Mouse (Mus musculus): ENCODE results near the gene Esyt3. TPM values are rescaled to one million over a fixed set of nuclear protein-coding genes. Genes with fewer than 3 reads are reported as not detected.

Esyt3 gene
- total RNA-seq (2022) = 1 to 10 TPM; 1.2 to 3.0 (median 2.3) TPM

DNA sequence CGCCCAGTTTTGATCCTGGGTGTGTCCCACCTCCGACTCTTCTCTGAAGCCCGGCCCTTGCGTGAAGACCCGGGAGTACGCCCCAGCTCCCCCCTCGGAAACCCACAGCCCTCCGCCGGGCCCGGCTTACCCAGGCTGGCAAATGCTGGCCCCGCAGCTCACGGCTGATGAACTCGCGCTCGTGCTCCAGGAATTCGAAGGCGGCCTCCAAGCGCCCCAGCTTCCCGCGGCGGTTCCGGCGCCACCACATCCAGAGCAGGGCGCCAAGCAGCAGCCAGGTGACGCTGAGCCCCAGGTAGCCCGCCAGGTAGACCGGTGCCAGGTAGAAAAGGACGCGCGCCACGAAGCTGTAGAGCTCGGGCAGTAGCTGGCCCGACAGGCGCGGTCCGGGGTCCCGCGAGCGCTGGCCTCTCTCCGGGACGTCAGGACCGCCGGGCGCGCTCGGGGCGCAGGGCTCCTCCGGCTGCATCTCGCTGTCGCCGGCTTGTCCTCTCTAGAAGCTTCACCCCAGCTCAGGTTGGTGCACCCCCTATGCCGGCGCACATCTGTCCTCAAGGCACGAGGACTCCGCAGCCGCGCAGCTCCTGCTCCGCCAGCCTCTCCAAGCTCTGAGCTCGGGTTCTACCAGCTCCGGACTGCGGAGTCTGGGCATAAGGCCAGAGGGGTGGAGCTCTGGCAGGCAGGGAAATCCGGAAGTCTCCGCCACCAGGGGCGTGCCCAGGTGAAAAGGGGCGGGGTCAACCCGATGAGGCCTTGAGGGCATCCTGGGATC is at the start of gene Esyt3:
TSS of gene Esyt3 (minus strand) at position 637 of the 772 bp plus-strand sequence.
- no peak for DNase-seq (ENCODE audit: low spot score in 2 of 2)

DNA sequence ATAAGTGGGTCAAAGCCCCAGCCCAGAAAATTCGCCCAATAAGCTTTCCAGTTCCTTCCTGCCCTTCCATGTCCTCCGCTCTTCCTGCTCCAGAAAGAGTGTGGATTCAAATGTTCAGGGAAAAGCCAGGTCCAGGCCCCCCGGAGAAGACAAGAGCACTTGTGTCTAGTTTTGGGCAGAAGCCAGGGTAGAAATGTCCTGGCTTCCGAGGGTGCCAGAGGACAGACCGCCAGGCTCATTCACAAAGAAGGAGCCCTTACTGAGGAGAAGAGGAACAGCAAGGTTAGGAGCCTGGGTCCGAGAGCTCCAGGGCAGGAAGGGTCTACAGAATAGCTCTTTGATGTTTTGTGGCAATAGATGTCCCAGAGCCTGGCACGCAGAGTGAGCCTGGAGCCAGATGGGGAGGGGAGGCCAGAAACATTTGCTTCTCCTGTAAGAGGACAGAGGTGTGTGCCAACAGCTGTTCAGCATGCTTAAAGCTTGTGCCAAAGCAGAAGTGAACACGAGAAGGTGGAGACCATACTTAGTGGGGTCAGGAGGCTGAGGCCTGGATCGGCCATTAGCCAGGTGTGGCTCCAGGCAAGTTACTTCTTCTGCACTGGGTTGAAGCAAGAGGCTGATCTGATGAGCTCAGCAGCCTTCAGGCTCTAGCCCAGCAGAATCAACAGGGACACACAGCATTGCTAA is 43.1 kb upstream of the Esyt3 start:
- DNase-seq (ENCODE audit: low spot score in 2 of 2) = peak in 1 of 2 experiments; percentile 60

DNA sequence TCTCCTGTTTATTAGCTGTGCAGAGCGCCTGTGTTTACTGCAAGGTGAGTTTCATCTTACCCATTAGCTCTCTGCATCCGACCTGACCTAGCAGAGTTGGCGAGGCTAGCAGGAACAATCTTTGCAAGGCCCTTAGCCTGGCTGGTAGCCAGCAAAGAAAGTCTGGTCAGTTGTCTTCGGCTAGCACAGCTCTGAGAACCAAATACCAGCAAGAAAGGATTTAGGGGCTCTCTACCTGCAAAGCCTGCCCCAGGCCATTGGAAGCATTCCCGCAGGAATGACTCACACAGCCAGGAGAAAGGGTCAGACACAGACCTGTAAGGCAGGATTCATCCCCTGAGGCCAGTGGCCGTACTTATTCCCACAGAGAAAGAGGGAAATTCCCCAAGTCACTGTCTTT is 42.4 kb upstream of the Esyt3 start:
- DNase-seq (ENCODE audit: low spot score in 2 of 2) = no peak

DNA sequence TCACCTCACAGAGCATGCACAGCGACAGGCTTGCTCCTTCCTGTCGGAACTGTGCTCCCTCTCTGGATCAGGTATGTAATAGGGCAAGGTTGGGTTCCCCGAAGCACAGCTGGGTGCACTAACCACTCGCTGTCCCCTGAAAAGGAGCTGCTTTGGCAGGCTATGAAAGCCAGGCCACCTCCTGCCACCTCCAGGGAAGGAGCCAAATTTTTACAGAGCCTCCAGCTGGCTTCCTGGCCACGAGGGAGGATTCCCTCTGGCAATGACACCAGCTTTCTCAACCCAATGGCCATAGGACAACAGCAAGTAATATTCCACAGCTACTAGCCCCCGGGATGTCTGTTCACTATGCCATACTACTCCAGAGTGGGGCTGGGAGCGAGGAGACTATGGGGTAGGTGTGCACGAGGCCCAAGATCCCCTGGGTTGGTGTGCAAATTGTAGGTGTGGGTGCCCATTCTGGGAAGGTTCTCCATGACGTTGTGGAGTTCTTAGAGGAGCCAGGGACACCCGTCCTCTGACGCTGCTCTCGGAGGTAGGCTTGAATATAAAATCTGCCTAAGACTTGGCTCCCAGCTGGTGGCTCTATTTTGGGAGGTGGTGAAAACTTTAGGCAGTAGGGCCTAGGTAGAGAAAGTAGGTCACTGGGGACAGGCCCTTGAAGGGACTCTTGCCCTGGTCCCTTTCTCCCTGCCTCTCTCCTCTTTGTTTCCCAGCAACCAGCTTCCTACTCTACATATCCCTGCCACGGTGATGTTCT is 38.9 kb upstream of the Esyt3 start:
- DNase-seq (ENCODE audit: low spot score in 2 of 2) = no peak

GRCm38 (mm10) chr9:99394366-99394765 is 36.0 kb upstream of the Esyt3 start:
- DNase-seq (ENCODE audit: low spot score in 2 of 2) = no peak

- DNase-seq (ENCODE audit: low spot score in 2 of 2) = no peak
Observed at GRCm38 (mm10) chr9:99393146-99393545, 34.8 kb upstream of the Esyt3 start.

DNA sequence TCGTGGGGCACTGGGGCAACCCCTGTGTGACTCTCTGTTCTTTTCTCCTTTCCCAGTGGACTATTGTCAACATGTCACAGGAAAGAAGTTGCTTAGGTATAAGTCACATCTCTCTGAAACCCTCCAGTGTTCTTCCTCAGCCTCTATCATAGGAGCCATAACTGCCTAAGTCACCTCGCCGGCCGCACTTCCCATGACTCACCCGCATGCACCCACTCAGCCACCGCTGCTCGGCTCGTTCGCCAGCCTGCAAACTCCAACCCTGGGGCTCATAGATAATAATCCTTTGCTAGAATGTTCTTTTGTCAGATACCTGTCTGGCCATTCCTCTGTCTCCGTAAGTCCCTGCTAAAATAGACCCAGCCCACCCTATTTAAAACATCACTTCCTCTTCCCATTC is 33.2 kb upstream of the Esyt3 start:
- DNase-seq (ENCODE audit: low spot score in 2 of 2) = no peak

GRCm38 (mm10) chr9:99390716-99391115 is 32.4 kb upstream of the Esyt3 start:
- no peak for DNase-seq (ENCODE audit: low spot score in 2 of 2)

GRCm38 (mm10) chr9:99390201-99390600 is 31.8 kb upstream of the Esyt3 start:
- no peak for DNase-seq (ENCODE audit: low spot score in 2 of 2)

DNA sequence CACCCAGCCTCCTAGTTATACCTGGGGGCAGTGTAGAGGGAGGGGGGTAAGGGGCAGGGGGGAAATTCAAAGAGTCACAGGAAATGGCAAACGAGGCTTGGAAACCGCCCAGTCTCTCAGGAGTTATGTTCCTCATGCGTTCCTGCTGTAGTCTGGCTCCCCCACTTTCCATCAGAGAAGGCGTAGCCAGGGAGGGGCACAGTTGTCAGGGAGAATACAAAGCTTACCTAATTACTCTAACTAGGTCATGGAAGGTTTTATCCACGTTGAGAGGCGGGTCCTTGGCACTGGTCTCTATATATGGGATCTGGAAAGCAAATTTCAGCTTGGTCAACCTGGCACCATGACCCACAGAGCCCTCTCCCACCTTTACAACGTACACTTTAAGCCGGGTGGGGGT is 31.1 kb upstream of the Esyt3 start:
- no peak for DNase-seq (ENCODE audit: low spot score in 2 of 2)

- no peak for DNase-seq (ENCODE audit: low spot score in 2 of 2)
Observed at GRCm38 (mm10) chr9:99388856-99389255, 30.5 kb upstream of the Esyt3 start.

GRCm38 (mm10) chr9:99388078-99388477 is 29.7 kb upstream of the Esyt3 start:
- DNase-seq (ENCODE audit: low spot score in 2 of 2) = no peak

GRCm38 (mm10) chr9:99382556-99382955 is 24.2 kb upstream of the Esyt3 start:
- no peak for DNase-seq (ENCODE audit: low spot score in 2 of 2)

GRCm38 (mm10) chr9:99379194-99379593 is 20.8 kb upstream of the Esyt3 start:
- no peak for DNase-seq (ENCODE audit: low spot score in 2 of 2)

DNA sequence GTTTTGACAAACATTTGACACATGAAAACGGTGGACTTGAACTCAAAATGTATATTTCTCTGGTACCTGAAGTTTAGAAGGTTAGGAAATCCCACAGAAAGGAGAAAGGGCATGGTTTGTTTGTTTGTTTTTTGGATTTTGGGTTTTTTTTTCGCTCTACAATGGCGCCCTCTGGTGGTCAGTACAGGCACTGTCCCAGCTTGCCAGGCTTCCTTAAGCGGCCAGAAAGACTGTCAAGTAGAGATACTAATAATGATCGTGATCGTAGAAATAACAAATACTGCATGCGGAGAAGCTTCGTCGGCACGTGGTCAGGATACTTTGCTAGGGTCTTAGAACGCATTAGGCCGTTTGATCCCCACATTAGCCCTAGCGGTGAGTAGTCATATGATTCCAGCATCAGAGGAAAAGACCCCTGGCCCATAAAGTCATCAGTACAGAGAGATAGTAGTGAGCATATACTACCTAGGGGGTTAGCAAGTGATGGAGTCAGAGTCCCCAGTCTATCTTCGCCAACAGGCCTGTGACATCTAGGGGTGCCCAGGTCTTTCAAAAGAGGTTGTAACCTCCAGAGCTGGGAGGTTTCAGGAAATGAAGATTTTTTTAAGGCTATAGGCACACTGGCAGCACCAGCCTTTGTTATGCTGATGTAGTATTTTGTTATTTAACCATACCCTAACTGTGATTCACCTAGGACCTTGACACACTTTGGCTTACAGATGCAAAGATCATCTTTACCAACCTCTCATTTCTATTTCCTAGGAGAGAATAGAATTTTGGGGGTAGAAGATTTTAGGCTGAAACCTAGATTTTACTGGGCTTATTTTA is 18.4 kb upstream of the Esyt3 start:
- peak in 1 of 2 experiments; percentile 66 for DNase-seq (ENCODE audit: low spot score in 2 of 2)

GRCm38 (mm10) chr9:99368431-99368830 is 10.1 kb upstream of the Esyt3 start:
- DNase-seq (ENCODE audit: low spot score in 2 of 2) = no peak

GRCm38 (mm10) chr9:99365906-99366305 is 7.5 kb upstream of the Esyt3 start:
- DNase-seq (ENCODE audit: low spot score in 2 of 2) = no peak

- DNase-seq (ENCODE audit: low spot score in 2 of 2) = no peak
Observed at GRCm38 (mm10) chr9:99363076-99363475, 4.7 kb upstream of the Esyt3 start.

DNA sequence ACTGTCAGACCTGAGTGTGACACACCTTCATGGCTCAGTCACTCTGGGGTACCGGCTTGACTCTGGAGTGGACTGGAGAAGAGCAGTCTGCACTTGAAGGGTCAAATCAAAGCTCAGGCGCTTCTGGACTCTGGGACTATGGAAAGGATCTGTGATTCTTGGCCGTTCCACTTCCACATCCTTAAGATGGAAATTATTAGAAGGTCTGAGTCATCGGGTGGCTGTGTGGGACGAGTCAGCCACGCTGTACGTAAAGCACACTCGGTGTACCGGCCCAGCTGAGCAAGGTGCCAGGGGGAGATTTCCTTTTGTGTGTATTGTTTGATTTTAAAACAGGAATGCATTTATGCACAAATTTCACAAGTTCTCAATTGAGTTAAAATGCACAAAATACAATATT is 3.6 kb upstream of the Esyt3 start:
- no peak for DNase-seq (ENCODE audit: low spot score in 2 of 2)

DNA sequence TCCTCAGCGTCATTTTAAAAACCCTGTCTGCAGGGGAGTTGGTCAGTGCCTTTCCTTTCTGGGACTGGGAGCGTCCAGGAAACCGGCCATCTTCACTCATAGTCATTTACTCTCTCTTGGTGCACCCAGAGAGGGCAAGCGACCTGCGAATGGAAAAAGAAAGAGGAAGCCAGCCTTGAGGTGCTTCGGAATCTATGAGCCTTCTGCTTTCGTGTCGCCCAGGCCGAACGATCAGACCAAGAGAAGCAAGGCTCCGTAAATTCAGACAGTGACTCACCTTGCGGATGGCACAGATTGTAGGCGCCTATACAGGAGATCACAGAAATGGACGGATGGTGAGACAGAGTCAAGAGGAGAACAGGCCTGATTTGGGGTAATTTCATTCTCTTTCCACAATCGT is 655 bp upstream of the Esyt3 start:
- DNase-seq (ENCODE audit: low spot score in 2 of 2) = no peak

- DNase-seq (ENCODE audit: low spot score in 2 of 2) = no peak
Observed at GRCm38 (mm10) chr9:99357561-99357920, 816 bp downstream of the Esyt3 start.
